Comparison of ENCODE assay signal across 8 mouse cellular contexts in genomic region chr15:79271124-79271746, GRCm38 (mm10). TPM values are rescaled to one million over a fixed set of nuclear protein-coding genes. Genes with fewer than 3 reads are reported as not detected.
A peak's percentile ranks its signal among the peaks of the same experiment; 100 is the strongest.
DNase-seq lines count a peak whose midpoint lies in the region; ATAC-seq lines count a peak whose summit lies in the region.

No protein-coding gene starts in this region.

- peak; percentile 82 for DNase-seq in heart, adult 11 months
- DNase-seq in heart, adult 8-10 months (ENCODE audit: low spot score): no peak
- DNase-seq in thymus, postnatal 0 days (ENCODE audit: low spot score): peak; percentile 77

- no peaks in the 10 kb centered on the region for H3K4me1 ChIP-seq in brown adipose tissue, adult 24 weeks (ENCODE audit: control insufficient read depth, insufficient read depth, insufficient read length, low read length)
- H3K4me1 ChIP-seq in heart, embryonic 14.5 days (ENCODE audit: control insufficient read depth in 2 of 2, insufficient read depth in 2 of 2, low read length in 2 of 2): peaks cover 4 to 7% of the 10 kb centered on the region in 2 experiments; a peak in 2 of 4 replicates
- H3K4me1 ChIP-seq in limb, embryonic 15.5 days: peaks cover 11% of the 10 kb centered on the region
- H3K4me1 ChIP-seq in midbrain, embryonic 15.5 days: peaks cover 12% of the 10 kb centered on the region

- no peak overlapping the region for H3K27ac ChIP-seq in brown adipose tissue, adult 24 weeks (replicated peaks; ENCODE audit: low read depth, low read length)
- H3K27ac ChIP-seq in heart, embryonic 14.5 days (replicated peaks in 1 of 2; ENCODE audit: control insufficient read depth in 1 of 2, insufficient read depth in 1 of 2, low read depth in 2 of 2, low read length in 2 of 2): no peak overlapping the region
- no peak overlapping the region for H3K27ac ChIP-seq in limb, embryonic 15.5 days
- H3K27ac ChIP-seq in midbrain, embryonic 15.5 days: no peak overlapping the region

- H3K27me3 ChIP-seq in heart, embryonic 14.5 days (ENCODE audit: control insufficient read depth, insufficient read depth, low read length): peaks cover 11% of the 10 kb centered on the region
- H3K27me3 ChIP-seq in limb, embryonic 15.5 days: peaks cover 19% of the 10 kb centered on the region
- no peaks in the 10 kb centered on the region; the same call in 1 of the 2 replicates for H3K27me3 ChIP-seq in midbrain, embryonic 15.5 days (replicated peaks)

- peak; percentile 72 for ATAC-seq in CD4-positive, CD25-positive, alpha-beta regulatory T cell, adult 4 months
- ATAC-seq in heart, embryonic 14.5 days (ENCODE audit: insufficient number of reproducible peaks, insufficient read depth, low FRiP score, low read depth): no peak
- ATAC-seq in limb, embryonic 15.5 days (ENCODE audit: insufficient number of reproducible peaks, low FRiP score, low TSS enrichment, low read depth): no peak
- peak; percentile 54; the same call in 1 of the 2 replicates for ATAC-seq in midbrain, embryonic 15.5 days (replicated peaks)

- peak overlapping the region; percentile 51; the same call in 1 of the 2 replicates for H3K4me3 ChIP-seq in brown adipose tissue, adult 24 weeks (ENCODE audit: insufficient read depth, low read depth, low read length)
- peak overlapping the region; percentile 12 to 36; a peak in 3 of 4 replicates for H3K4me3 ChIP-seq in heart, embryonic 14.5 days (ENCODE audit: control insufficient read depth in 1 of 2, insufficient read depth in 1 of 2, low read depth in 1 of 2, low read length in 2 of 2)
- H3K4me3 ChIP-seq in limb, embryonic 15.5 days: peak overlapping the region; percentile 33; the same call in 1 of the 2 replicates
- H3K4me3 ChIP-seq in midbrain, embryonic 15.5 days: peak overlapping the region; percentile 42

- H3K36me3 ChIP-seq in heart, embryonic 14.5 days (ENCODE audit: control insufficient read depth, insufficient read depth, low read length): no peaks in the 10 kb centered on the region
- no peaks in the 10 kb centered on the region for H3K36me3 ChIP-seq in limb, embryonic 15.5 days
- H3K36me3 ChIP-seq in midbrain, embryonic 15.5 days (replicated peaks): no peaks in the 10 kb centered on the region

- WGBS in heart, embryonic 14.5 days: 18% methylated on average over 17 of the region's 17 CpGs
- whole genome bisulfite sequencing in limb, embryonic 15.5 days: 13% methylated on average over 17 of the region's 17 CpGs
- WGBS in midbrain, embryonic 15.5 days: 13% methylated on average over 17 of the region's 17 CpGs

- H3K9ac ChIP-seq in heart, embryonic 14.5 days (ENCODE audit: low read length): peak overlapping the region; percentile 55; the same call in 1 of the 2 replicates
- H3K9ac ChIP-seq in limb, embryonic 15.5 days: no peak overlapping the region
- peak overlapping the region; percentile 36; the same call in 1 of the 2 replicates for H3K9ac ChIP-seq in midbrain, embryonic 15.5 days

- no peaks in the 10 kb centered on the region for H3K9me3 ChIP-seq in heart, embryonic 14.5 days (ENCODE audit: control insufficient read depth, low read length)
- no peaks in the 10 kb centered on the region for H3K9me3 ChIP-seq in limb, embryonic 15.5 days
- H3K9me3 ChIP-seq in midbrain, embryonic 15.5 days: no peaks in the 10 kb centered on the region

- H3K4me2 ChIP-seq in heart, embryonic 14.5 days (ENCODE audit: low read length): peak overlapping the region; percentile 72
- peak overlapping the region; percentile 63 for H3K4me2 ChIP-seq in limb, embryonic 15.5 days
- H3K4me2 ChIP-seq in midbrain, embryonic 15.5 days: peak overlapping the region; percentile 86

RNA-seq across cellular contexts. Expression of gene Baiap2l2, which starts 14.1 kb away (rescaled TPM):
- total RNA-seq in heart, adult 8-10 months (2022): 1 to 10 TPM in 1 of 4 experiments, under 1 TPM in 1, not detected in 2; 0.54 to 1.3 TPM
- polyA plus RNA-seq in CD4-positive, CD25-positive, alpha-beta regulatory T cell, adult 4 months (2017; shearing (Covaris generic)): not detected
- polyA plus RNA-seq in brown adipose tissue, adult 24 weeks (2012; ENCODE audit: insufficient read depth, insufficient read length, missing spikeins): 0.54 and 1.1 TPM in 2 replicates
- polyA plus RNA-seq in heart, embryonic 14.5 days (2014; fragmentation: Nextera tagmentation; extraction: Ambion mirVana): 9.1 and 13.9 TPM in 2 replicates
- 17.2 and 19.7 TPM in 2 replicates for polyA plus RNA-seq in limb, embryonic 15.5 days (2015; fragmentation: Nextera tagmentation; extraction: Ambion mirVana)
- 2.6 and 3.1 TPM in 2 replicates for polyA plus RNA-seq in midbrain, embryonic 15.5 days (2015; fragmentation: Nextera tagmentation; extraction: Ambion mirVana)
- 0.81 and 0.90 TPM in 2 replicates for polyA plus RNA-seq in thymus, postnatal 0 days (2015; fragmentation: Nextera tagmentation; extraction: Ambion mirVana)

RNA-seq across cellular contexts. Expression of gene Slc16a8, which starts 16.7 kb away (rescaled TPM):
- under 1 TPM; 0.46 to 0.78 (median 0.59) TPM for total RNA-seq in heart, adult 8-10 months (2022)
- not detected for polyA plus RNA-seq in CD4-positive, CD25-positive, alpha-beta regulatory T cell, adult 4 months (2017; shearing (Covaris generic))
- not detected in 2 replicates for polyA plus RNA-seq in brown adipose tissue, adult 24 weeks (2012; ENCODE audit: insufficient read depth, insufficient read length, missing spikeins)
- 0.28 and 0.75 TPM in 2 replicates for polyA plus RNA-seq in heart, embryonic 14.5 days (2014; fragmentation: Nextera tagmentation; extraction: Ambion mirVana)
- 0.12 and 0.36 TPM in 2 replicates for polyA plus RNA-seq in limb, embryonic 15.5 days (2015; fragmentation: Nextera tagmentation; extraction: Ambion mirVana)
- 0.47 and 0.54 TPM in 2 replicates for polyA plus RNA-seq in midbrain, embryonic 15.5 days (2015; fragmentation: Nextera tagmentation; extraction: Ambion mirVana)
- polyA plus RNA-seq in thymus, postnatal 0 days (2015; fragmentation: Nextera tagmentation; extraction: Ambion mirVana): not detected in 2 replicates

RNA-seq across cellular contexts. Expression of gene Gm49486, which starts 42.0 kb away (rescaled TPM):
- 1 to 10 TPM in 3 of 4 experiments, under 1 TPM in 1; 0.63 to 1.5 (median 1.1) TPM for total RNA-seq in heart, adult 8-10 months (2022)
- under 1 TPM in 1 of 2 experiments, not detected in 1; 0.52 TPM for polyA plus RNA-seq in CD4-positive, CD25-positive, alpha-beta regulatory T cell, adult 4 months (2017; shearing (Covaris generic))
- 1.2 TPM in 1 of 2 replicates, not detected in the other for polyA plus RNA-seq in brown adipose tissue, adult 24 weeks (2012; ENCODE audit: insufficient read depth, insufficient read length, missing spikeins)
- polyA plus RNA-seq in heart, embryonic 14.5 days (2014; fragmentation: Nextera tagmentation; extraction: Ambion mirVana): 0.63 and 0.84 TPM in 2 replicates
- 1.1 and 1.2 TPM in 2 replicates for polyA plus RNA-seq in limb, embryonic 15.5 days (2015; fragmentation: Nextera tagmentation; extraction: Ambion mirVana)
- polyA plus RNA-seq in midbrain, embryonic 15.5 days (2015; fragmentation: Nextera tagmentation; extraction: Ambion mirVana): 0.78 and 1.6 TPM in 2 replicates
- 0.07 and 0.35 TPM in 2 replicates for polyA plus RNA-seq in thymus, postnatal 0 days (2015; fragmentation: Nextera tagmentation; extraction: Ambion mirVana)

RNA-seq across cellular contexts. Expression of gene Pick1, which starts 42.3 kb away (rescaled TPM):
- 10 to 100 TPM; 23.5 to 29.8 (median 27.3) TPM for total RNA-seq in heart, adult 8-10 months (2022)
- polyA plus RNA-seq in CD4-positive, CD25-positive, alpha-beta regulatory T cell, adult 4 months (2017; shearing (Covaris generic)): 10 to 100 TPM in 1 of 2 experiments, 1 to 10 TPM in 1; 6.0 to 10.5 TPM
- 12.2 and 13.0 TPM in 2 replicates for polyA plus RNA-seq in brown adipose tissue, adult 24 weeks (2012; ENCODE audit: insufficient read depth, insufficient read length, missing spikeins)
- 19.2 and 24.5 TPM in 2 replicates for polyA plus RNA-seq in heart, embryonic 14.5 days (2014; fragmentation: Nextera tagmentation; extraction: Ambion mirVana)
- 43.8 and 45.8 TPM in 2 replicates for polyA plus RNA-seq in limb, embryonic 15.5 days (2015; fragmentation: Nextera tagmentation; extraction: Ambion mirVana)
- polyA plus RNA-seq in midbrain, embryonic 15.5 days (2015; fragmentation: Nextera tagmentation; extraction: Ambion mirVana): 105 and 108 TPM in 2 replicates
- 18.2 and 21.9 TPM in 2 replicates for polyA plus RNA-seq in thymus, postnatal 0 days (2015; fragmentation: Nextera tagmentation; extraction: Ambion mirVana)

RNA-seq across cellular contexts. Expression of gene Pla2g6, which starts 57.0 kb away (rescaled TPM):
- 10 to 100 TPM; 11.6 to 15.6 (median 13.4) TPM for total RNA-seq in heart, adult 8-10 months (2022)
- 10 to 100 TPM; 12.1 to 19.9 TPM for polyA plus RNA-seq in CD4-positive, CD25-positive, alpha-beta regulatory T cell, adult 4 months (2017; shearing (Covaris generic))
- 11.6 and 13.4 TPM in 2 replicates for polyA plus RNA-seq in brown adipose tissue, adult 24 weeks (2012; ENCODE audit: insufficient read depth, insufficient read length, missing spikeins)
- polyA plus RNA-seq in heart, embryonic 14.5 days (2014; fragmentation: Nextera tagmentation; extraction: Ambion mirVana): 10.9 and 11.7 TPM in 2 replicates
- 12.9 and 14.2 TPM in 2 replicates for polyA plus RNA-seq in limb, embryonic 15.5 days (2015; fragmentation: Nextera tagmentation; extraction: Ambion mirVana)
- 29.2 and 37.1 TPM in 2 replicates for polyA plus RNA-seq in midbrain, embryonic 15.5 days (2015; fragmentation: Nextera tagmentation; extraction: Ambion mirVana)
- polyA plus RNA-seq in thymus, postnatal 0 days (2015; fragmentation: Nextera tagmentation; extraction: Ambion mirVana): 12.8 and 15.2 TPM in 2 replicates

Comparison
In these comparisons a context has a peak if more than half of its experiments do, and no peak if none do; other contexts are left out.
1. ATAC-seq: peak in CD4-positive, CD25-positive, alpha-beta regulatory T cell, adult 4 months (single experiment) and midbrain, embryonic 15.5 days (single experiment); none in heart, embryonic 14.5 days (single experiment) and limb, embryonic 15.5 days (single experiment).
2. Peak in every context shown above with its lines, with median percentiles within 50 percentile points of each other: H3K4me3 ChIP-seq and H3K4me2 ChIP-seq.